Mouse (Mus musculus) limb, embryonic 14.5 days (tissue): Measurements from ENCODE around the gene Vps16. TPM values are rescaled to one million over a fixed set of nuclear protein-coding genes. Genes with fewer than 3 reads are reported as not detected.

Experiments used
- ATAC-seq: fragments of 200-750 bp; cut with Nextera tagmentation; 2 replicates; pipeline ENCODE4 v1.8.0; 2017; ENCODE audit warnings: low read depth, moderate number of reproducible peaks, moderate TSS enrichment; ENCODE audit not compliant: low FRiP score
- DNase-seq: peaks from one replicate; pipeline ENCODE4 v3.0.0-alpha.2; 2015; ENCODE audit warnings: low spot score
- H3K27ac ChIP-seq: fragments of 300-500 bp; sonication (generic); replicated peaks from 2 replicates; pipeline ENCODE4 v1.5.1; 2014; ENCODE audit warnings: low read depth, mild to moderate bottlenecking, low read length, moderate library complexity, mixed read lengths
- H3K27me3 ChIP-seq: fragments of 300-500 bp; sonication (generic); 2 replicates; pipeline ENCODE4 v1.6.1; 2014; ENCODE audit warnings: low read length, mixed read lengths; ENCODE audit not compliant: control insufficient read depth, insufficient read depth
- H3K36me3 ChIP-seq: fragments of 300-500 bp; sonication (generic); 2 replicates; pipeline ENCODE4 v1.6.1; 2014; ENCODE audit warnings: mild to moderate bottlenecking, low read length, moderate library complexity, mixed read lengths; ENCODE audit not compliant: control insufficient read depth, insufficient read depth
- H3K4me1 ChIP-seq: fragments of 300-500 bp; sonication (generic); 2 replicates; pipeline ENCODE4 v1.6.1; 2014; ENCODE audit warnings: antibody characterized with exemption, low read length, mixed read lengths; ENCODE audit not compliant: control insufficient read depth, insufficient read depth
- H3K4me2 ChIP-seq: fragments of 300-500 bp; sonication (generic); replicated peaks from 2 replicates; pipeline ENCODE4 v1.6.1; 2014; ENCODE audit warnings: low read depth, mild to moderate bottlenecking, low read length, moderate library complexity; ENCODE audit not compliant: severe bottlenecking
- H3K4me3 ChIP-seq: fragments of 300-500 bp; sonication (generic); replicated peaks from 2 replicates; pipeline ENCODE4 v1.5.1; 2014; ENCODE audit warnings: low read length
- H3K9ac ChIP-seq: fragments of 300-500 bp; sonication (generic); 2 replicates; pipeline ENCODE4 v1.6.1; 2014; ENCODE audit warnings: mild to moderate bottlenecking, low read depth, low read length, moderate library complexity; ENCODE audit not compliant: severe bottlenecking
- H3K9me3 ChIP-seq: fragments of 300-500 bp; sonication (generic); 2 replicates; pipeline ENCODE4 v1.6.1; 2016; ENCODE audit warnings: low read length; ENCODE audit not compliant: control insufficient read depth
- POLR2A ChIP-seq: fragments of 200-500 bp; IDR thresholded peaks from 2 replicates; pipeline ENCODE4 v1.8.0; 2012; ENCODE audit warnings: inconsistent platforms, mild to moderate bottlenecking, moderate library complexity, borderline replicate concordance; ENCODE audit not compliant: insufficient read depth, insufficient read length; ENCODE audit errors: extremely low read depth
- WGBS: fragments of 180-500 bp; shearing (Covaris S2); extraction: QIAGEN DNeasy Blood & Tissue Kit; methylation state at CpG from one replicate; pipeline ENCODE4 v1.1.7; 2014; 5-methylcytosine and 5-hydroxymethylcytosine counted together
- polyA plus RNA-seq, 2 experiments: library from polyadenylated mRNA; depleted of rRNA in 1 of 2; stranded (reverse) in 1 of 2; unstranded in 1 of 2; fragments of >200 nt; fragmentation: Nextera tagmentation in 1 of 2; extraction: Ambion mirVana in 1 of 2; gene quantifications; 2 replicates each; pipeline versions ENCODE4 v1.2.1 to v1.2.3; 2012 to 2014

The Vps16 gene
- polyA plus RNA-seq, 2 experiments: 67.0 to 148 TPM

DNA sequence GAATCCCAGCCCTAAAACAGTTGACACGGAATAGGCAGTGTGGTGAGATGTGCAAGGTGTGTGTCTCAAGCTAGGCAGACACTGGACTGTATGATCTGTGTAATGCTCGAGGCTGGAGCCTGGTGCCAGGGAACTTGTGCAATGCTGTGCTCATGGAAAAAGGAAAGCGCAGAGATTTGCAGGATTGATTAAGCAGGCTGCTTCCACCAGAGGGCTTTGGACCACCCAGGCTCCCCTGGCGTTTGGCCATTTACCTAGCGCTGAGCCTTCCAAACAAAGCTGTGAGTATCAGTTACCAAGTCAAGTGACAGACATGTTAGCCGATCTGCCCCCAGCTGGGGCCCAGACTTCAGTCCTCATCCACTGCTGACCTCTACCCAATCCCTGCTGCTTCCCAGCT, 15.9 kb upstream of the Vps16 start:
- no peak for TF ChIP-seq POLR2A
- peak; percentile 69; the same call in 1 of the 2 replicates for ATAC-seq
- Histone ChIP-seq H3K4me2 (no peak overlapping the region), H3K27ac (peak overlapping the region; percentile 53; the same call in 1 of the 2 replicates), H3K4me3 (no peak overlapping the region), H3K36me3 (no peaks in the 10 kb centered on the region), H3K9ac (no peak overlapping the region), H3K9me3 (no peaks in the 10 kb centered on the region), H3K4me1 (peaks cover 31% of the 10 kb centered on the region), H3K27me3 (no peaks in the 10 kb centered on the region)
- DNase-seq: peak; percentile 85
- 9% methylated on average over 6 of the region's 6 CpGs for WGBS

DNA sequence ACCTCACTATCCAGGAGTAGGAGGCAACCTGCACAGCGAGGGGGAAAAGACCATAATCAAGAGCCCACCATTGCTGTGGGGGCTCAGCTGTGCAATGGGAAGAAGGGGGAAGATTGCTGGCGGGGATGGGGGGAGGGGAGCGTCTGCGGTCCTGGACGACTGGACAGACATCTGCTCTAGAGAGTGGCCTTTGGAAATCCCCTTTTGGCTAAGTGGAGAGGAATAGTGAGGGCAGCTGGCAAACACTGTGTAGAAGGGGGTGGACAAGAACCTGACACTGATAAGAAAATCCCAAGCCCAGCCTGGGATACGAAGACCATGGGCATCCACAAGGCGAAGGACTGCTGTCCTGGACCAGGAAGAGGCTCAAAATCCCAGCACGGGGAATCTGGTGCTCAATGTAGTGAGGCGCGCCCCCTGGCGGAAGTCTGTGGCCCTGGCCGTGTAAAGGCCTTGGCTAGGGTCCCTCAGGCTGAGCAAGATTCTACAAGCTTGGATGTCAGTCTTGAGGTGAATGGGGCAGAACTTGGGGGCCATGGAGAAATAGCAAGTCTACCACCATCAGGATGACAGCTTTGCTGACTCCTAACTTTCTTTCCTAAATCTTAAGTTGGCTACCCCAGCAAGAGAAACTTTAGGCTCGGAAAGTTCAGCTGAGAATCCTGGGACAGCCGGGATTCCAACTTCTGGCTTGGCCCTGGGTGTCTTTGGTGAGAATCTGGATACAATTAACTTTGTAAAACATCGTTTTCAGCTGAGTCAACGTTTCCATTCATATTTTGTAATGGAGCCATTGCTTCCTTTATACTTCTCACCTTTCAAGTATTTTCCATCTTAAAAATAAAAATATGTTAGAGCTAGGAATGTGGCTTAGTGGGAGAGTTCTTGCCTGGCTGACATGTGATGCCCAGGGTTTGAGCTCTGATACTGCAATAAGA, 12.3 kb upstream of the Vps16 start:
- Histone ChIP-seq H3K4me3 (no peak overlapping the region), H3K4me2 (no peak overlapping the region), H3K27me3 (no peaks in the 10 kb centered on the region), H3K36me3 (0 out of 2 replicates have a peak, but pooled peaks cover 5% of the 10 kb centered on the region), H3K4me1 (peaks cover 31% of the 10 kb centered on the region), H3K9me3 (no peaks in the 10 kb centered on the region), H3K27ac (peak overlapping the region; percentile 11), H3K9ac (no peak overlapping the region)
- peak; percentile 87 for DNase-seq
- no peak for TF ChIP-seq POLR2A
- 34% methylated on average over 16 of the region's 16 CpGs for WGBS
- ATAC-seq: peak; percentile 72

- Histone ChIP-seq H3K27ac (no peak overlapping the region), H3K36me3 (0 out of 2 replicates have a peak, but pooled peaks cover 5% of the 10 kb centered on the region), H3K4me1 (peaks cover 27% of the 10 kb centered on the region), H3K4me3 (no peak overlapping the region), H3K9me3 (no peaks in the 10 kb centered on the region), H3K27me3 (no peaks in the 10 kb centered on the region), H3K9ac (no peak overlapping the region), H3K4me2 (no peak overlapping the region)
- TF ChIP-seq POLR2A: no peak
- no peak for DNase-seq
- 84% methylated on average over 3 of the region's 3 CpGs for WGBS
- no peak for ATAC-seq
Measured at GRCm38 (mm10) chr2:130412775-130413174, 11.4 kb upstream of the Vps16 start.

- ATAC-seq (no peak), DNase-seq (no peak)
- Histone ChIP-seq H3K36me3 (peaks cover 14% of the 10 kb centered on the region), H3K9me3 (no peaks in the 10 kb centered on the region), H3K9ac (no peak overlapping the region), H3K27me3 (no peaks in the 10 kb centered on the region), H3K4me1 (peaks cover 13% of the 10 kb centered on the region), H3K27ac (no peak overlapping the region), H3K4me2 (no peak overlapping the region), H3K4me3 (no peak overlapping the region)
- no peak for TF ChIP-seq POLR2A
- WGBS: 81% methylated on average over 6 of the region's 6 CpGs
Measured at GRCm38 (mm10) chr2:130414094-130414856, 9.9 kb upstream of the Vps16 start.
